Mouse (Mus musculus) retina, embryonic 14.5 days (tissue): ENCODE measurements at regions not wholly inside any gene's neighbourhood (a gene's known extent, or its start where the extent isn't known, plus 50 kb on each side); places are given as distances from the start of the nearest gene placed in this dataset.
A peak's percentile ranks its signal among the peaks of the same experiment; 100 is the strongest.

Source experiments
- DNase-seq: peaks from one replicate; pipeline ENCODE4 v3.0.0-alpha.2; 2015; ENCODE audit warnings: low spot score

GRCm38 (mm10) chr1:67789371-67789770 is 666.5 kb downstream of the Cps1 start:
- DNase-seq: no peak

DNA sequence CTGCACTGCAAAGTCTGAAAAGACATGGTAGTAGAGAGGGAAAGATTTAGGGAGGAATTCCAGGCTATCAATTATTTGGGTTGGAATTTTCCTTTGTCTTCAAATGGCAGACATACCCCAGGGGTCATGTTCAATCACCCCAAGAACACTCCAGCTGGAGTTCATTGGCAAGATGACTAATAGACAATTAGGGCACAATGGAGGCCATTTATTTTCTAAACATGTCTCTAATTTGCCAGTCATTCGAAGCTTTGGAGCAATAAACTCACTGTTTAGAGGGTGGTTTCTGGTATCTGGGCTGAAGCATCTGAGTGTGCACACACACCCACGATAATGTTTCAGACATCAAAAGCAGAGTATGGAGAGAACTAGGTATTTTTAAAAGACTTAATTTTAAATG is 672.2 kb downstream of the Cps1 start:
- peak; percentile 70 for DNase-seq

- DNase-seq: no peak
These were observed 672.7 kb downstream of the Cps1 start for GRCm38 (mm10) chr1:67795478-67795877.

DNA sequence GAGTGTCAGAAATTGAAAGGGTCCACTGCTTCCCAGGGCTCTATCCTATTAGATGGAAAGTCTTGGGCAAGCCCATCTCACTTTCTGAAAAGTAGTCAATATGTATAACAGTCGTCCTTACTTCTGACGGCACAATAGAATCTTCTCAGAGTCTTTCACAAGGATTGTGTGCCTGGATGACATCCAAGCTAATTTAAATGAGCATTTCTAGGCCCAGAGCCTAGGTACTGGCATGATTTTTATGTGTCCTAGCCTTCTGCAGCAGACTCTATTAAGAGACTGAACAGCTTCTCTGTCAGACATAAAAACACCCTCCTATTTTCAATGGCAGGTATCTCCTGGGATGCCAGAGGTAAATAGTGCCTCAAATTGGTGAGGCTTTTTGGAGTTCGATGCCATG is 680.5 kb downstream of the Cps1 start:
- no peak for DNase-seq

- no peak for DNase-seq
These were observed 697.3 kb downstream of the Cps1 start for GRCm38 (mm10) chr1:67820092-67820491.

DNA sequence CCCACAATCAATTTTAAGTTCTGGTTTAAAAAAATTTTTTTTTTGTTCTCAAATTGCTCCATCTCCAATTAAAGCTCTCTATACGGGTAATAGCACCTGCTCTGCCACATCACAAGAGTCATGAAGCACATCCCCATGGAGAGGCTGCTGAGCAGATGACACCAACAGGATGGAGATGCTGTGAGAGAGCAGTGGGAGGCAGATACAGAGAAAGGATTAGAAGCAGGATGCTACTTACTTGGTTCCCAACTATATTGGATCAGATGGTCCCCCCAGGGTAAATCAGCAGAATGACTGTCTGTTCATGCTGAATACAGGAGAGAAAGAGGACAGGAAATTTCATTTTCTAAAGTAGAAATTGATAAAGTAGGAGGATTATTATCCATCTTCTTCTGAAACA is 725.2 kb downstream of the Cps1 start:
- DNase-seq: no peak

- no peak for DNase-seq
These were observed 770.7 kb downstream of the Cps1 start for GRCm38 (mm10) chr1:67893510-67893909.

- no peak for DNase-seq
These were observed 772.0 kb downstream of the Cps1 start for GRCm38 (mm10) chr1:67894749-67895293.

DNA sequence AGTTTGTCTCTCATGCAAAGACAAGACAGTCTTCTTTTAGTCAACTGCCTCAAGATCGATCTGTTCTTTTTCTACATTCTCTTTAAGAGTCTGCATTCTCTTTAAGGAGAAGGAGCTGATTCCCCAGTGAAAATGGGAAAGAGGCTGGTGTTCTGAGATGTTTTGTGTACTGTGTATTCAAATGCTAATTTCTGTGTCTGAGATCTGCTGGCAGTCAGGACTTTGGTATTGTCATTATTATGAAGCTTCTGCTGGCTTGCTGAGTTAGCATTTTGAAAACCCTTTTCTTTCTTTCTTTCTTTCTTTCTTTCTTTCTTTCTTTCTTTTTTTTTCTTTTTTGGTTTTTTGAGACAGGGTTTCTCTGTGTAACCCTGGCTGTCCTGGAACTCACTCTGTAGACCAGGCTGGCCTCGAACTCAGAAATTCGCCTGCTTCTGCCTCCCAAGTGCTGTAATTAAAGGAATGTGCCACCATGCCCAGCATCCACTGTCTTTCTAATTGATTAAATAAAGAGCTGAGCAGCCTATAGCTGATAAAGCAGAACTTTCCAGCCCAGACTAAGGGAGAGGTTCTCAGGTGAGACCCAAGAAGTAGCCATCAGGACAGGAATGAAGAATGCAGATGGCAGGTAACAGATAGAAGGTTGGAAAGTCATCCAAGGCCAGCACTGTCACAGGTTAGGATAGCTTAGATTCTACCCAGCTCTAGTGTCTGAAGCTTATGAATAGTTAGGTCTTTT is 813.1 kb downstream of the Cps1 start:
- DNase-seq: no peak

DNA sequence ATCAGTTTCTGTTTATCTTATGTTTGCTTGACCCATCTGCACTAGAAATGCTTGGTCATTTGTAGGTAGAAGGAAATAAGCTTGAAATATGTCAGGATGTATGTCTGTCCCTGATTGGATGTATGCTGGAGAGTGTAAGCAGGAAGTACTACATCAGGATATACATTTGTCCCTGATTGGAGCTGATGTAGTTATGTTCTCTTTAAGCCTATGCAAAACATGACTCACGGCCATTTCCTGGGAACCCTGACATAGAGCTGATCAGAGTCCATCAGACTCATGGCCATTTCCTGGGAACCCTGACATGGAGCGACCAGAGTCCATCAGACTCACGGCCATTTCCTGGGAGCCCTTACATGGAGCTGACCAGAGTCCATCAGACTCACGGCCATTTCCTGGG is 858.6 kb downstream of the Cps1 start:
- no peak for DNase-seq
